Mouse (Mus musculus) bone marrow, adult 2 months (tissue): ENCODE data around the gene Etv1. TPM values are rescaled to one million over a fixed set of nuclear protein-coding genes. Genes with fewer than 3 reads are reported as not detected.

Experiments used
- H3K27ac ChIP-seq: fragments of 200-500 bp; 2 replicates; pipeline ENCODE4 v1.5.1; 2012; ENCODE audit warnings: low read depth, mild to moderate bottlenecking, control low read depth, inconsistent platforms, low read length; ENCODE audit not compliant: control insufficient read depth, poor library complexity, insufficient read depth
- H3K4me1 ChIP-seq: fragments of 200-500 bp; 2 replicates; pipeline ENCODE4 v1.6.1; 2011; ENCODE audit warnings: low read length; ENCODE audit not compliant: control insufficient read depth, insufficient read depth
- H3K4me3 ChIP-seq: fragments of 200-500 bp; replicated peaks from 2 replicates; pipeline ENCODE3; 2011; ENCODE audit warnings: mild to moderate bottlenecking, low read depth, low read length, control low read depth; ENCODE audit not compliant: control insufficient read depth
- CTCF ChIP-seq: fragments of 200-500 bp; IDR thresholded peaks from 2 replicates; pipeline ENCODE4 v1.5.1; 2011; ENCODE audit warnings: low read length, control low read depth; ENCODE audit not compliant: control insufficient read depth, insufficient read depth
- POLR2A ChIP-seq: fragments of 200-500 bp; IDR thresholded peaks from 2 replicates; pipeline ENCODE4 v1.6.1; 2011; ENCODE audit warnings: low read depth, mild to moderate bottlenecking, control low read depth, low read length, borderline replicate concordance; ENCODE audit not compliant: control insufficient read depth
- WGBS: fragments of 180-500 bp; shearing (Covaris S2); methylation state at CpG from one replicate; pipeline ENCODE4 v1.1.7; 2018; 5-methylcytosine and 5-hydroxymethylcytosine counted together
- polyA plus RNA-seq: library from polyadenylated mRNA; stranded (reverse); fragments of >200 nt; gene quantifications from 2 replicates; pipeline ENCODE4 v1.2.4, GENCODE M21; 2011; ENCODE audit warnings: low replicate concordance; ENCODE audit not compliant: missing spikeins, insufficient read depth, insufficient read length

Etv1 gene
- 2.3 and 2.5 TPM in 2 replicates for polyA plus RNA-seq

DNA sequence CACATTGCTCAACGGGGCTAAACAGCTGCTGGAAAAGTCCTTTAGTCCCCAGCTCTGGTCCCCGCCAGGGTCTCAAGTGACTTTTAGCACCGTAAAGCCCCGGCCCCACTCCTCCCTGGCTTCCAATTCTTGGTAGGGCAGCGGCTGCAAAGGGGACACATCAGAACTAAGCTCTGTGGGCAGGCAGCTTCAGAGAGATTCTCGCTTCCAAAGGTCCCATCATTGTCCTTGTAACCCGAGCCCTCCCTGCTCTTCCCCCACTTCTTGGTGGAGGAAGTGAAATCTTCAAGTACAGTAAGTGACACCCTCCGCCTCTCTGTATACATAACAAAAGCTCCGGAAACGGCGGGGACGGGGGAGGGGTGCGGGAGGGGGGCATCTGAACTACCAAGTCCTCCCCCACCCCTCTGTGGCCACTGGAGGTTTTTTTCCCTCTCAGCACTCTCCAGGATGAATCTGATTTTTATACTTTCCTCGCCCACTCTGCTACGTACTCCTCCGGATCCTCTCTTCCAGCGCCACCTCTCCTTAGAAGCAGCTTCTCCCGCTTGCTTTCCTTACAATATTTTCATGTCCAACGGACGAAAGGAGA, at the start of gene Etv1:
Gene Etv1 (plus strand): TSS at position 195 of the 592 bp plus-strand sequence.
- TF ChIP-seq POLR2A (no peak), CTCF (no peak)
- peak within 1 kb of the TSS; percentile 70 for H3K4me3 ChIP-seq
- H3K4me1 ChIP-seq: no peaks in the 10 kb centered on the region
- H3K27ac ChIP-seq: peak within 1 kb of the TSS; percentile 52
- WGBS: under 1% methylated on average over 20 of the region's 20 CpGs

DNA sequence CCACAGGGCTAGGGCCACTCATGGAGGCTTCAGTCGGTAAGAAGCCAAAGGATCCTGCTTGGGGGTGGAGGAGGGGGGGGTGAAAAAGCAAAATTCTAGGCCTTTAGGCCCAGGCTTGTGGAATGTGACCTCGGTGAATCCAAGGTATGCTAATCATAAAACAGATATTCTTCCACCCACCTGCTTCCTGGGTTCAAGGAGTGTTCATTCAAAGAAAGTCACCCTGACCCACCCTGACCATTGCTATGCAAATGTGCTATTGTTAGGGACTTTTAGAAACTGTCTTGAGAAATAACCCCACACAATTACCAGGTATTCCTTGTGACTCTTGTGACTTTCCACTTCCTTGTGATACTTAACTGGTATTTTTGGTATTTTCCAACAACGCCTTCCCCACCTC, 49.5 kb upstream of the Etv1 start:
- TF ChIP-seq CTCF (no peak), POLR2A (no peak)
- 71% methylated on average over 3 of the region's 3 CpGs for WGBS
- H3K4me1 ChIP-seq: no peaks in the 10 kb centered on the region
- no peak overlapping the region for H3K27ac ChIP-seq
- H3K4me3 ChIP-seq: no peak overlapping the region

DNA sequence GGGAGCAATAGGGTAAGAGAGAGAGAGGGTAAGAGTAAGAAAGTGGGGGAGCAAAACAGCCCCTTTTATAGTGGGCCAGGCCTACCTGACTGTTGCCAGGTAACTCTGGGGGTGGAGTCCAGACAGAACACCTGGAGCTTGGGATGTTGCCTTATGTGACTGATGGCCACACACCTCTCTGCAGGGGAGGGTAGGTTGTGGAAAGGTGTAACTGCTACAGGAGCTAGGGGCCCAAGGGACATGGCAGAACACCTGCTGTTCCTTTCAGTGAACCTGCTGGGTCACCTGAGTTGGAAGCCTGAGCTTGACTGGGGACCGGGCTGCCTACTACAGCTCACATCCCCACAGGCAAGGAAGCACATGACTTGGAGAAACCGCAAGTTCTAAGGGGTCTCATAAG, 48.4 kb upstream of the Etv1 start:
- 74% methylated on average over 2 of the region's 2 CpGs for WGBS
- H3K27ac ChIP-seq: no peak overlapping the region
- H3K4me3 ChIP-seq: no peak overlapping the region
- TF ChIP-seq POLR2A (no peak), CTCF (no peak)
- H3K4me1 ChIP-seq: no peaks in the 10 kb centered on the region

DNA sequence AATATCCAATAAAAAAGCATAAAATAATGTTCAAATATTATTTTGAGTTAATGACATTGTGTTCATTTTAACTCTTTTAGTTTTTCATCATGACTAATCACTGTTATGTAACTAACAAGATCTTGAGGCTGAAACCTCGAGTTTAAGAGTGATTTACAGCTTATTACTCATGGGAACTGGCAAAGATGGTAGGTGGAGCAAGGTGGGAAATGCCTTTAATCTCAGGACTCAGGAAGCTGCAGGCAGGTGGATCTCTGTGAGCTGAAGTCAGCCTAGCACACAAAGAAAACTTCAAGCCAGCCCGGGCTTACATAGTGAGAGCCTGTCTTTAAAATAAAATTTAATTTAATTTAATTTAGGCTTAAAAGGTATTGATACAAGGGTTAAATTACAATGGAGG, 19.9 kb upstream of the Etv1 start:
- Histone ChIP-seq H3K27ac (no peak overlapping the region), H3K4me1 (no peaks in the 10 kb centered on the region), H3K4me3 (no peak overlapping the region)
- no peak for TF ChIP-seq CTCF
- TF ChIP-seq POLR2A: no peak
- WGBS: 14% methylated on average over 2 of the region's 2 CpGs

DNA sequence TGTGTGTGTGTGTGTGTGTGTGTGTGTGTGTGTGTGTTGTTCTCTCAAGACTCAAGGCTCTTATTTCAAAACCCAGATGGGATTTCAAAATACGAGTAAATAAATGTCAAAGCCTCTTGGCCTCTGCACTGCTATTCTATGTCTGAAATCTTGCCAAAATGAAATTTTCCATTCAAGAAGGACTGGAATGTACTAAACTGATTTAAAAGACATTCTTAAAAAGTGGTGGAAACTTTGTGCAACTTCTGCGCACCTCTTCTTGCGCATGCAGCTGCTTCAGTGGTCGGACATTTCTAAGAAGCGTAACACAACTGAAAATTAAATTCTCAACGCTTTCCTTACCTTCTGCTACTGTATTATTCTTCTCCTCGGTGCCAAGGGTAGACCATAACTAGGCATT, 1.9 kb upstream of the Etv1 start:
- H3K4me3 ChIP-seq: no peak overlapping the region
- TF ChIP-seq POLR2A (no peak), CTCF (no peak)
- no peak overlapping the region for H3K27ac ChIP-seq
- no peaks in the 10 kb centered on the region for H3K4me1 ChIP-seq
- 81% methylated on average over 7 of the region's 7 CpGs for WGBS

DNA sequence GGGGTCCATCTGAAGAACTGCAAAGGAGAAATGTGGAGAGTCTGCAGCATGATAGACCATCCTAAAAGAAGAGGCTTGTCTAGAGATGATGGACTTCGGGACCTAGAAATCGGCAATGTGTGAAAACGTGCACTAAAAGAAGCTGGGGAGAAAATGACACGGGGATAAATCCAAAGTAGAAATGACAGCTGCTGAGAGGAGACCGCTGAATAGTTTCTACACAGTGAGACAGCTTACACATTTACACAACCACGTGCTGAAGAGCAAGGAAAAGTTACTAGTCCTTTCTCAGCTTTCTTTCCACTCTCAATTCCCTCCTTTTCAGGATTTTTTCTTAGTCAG, 1.3 kb upstream of the Etv1 start:
- Histone ChIP-seq H3K4me1 (no peaks in the 10 kb centered on the region), H3K4me3 (no peak overlapping the region), H3K27ac (no peak overlapping the region)
- WGBS: 6% methylated on average over 6 of the region's 6 CpGs
- TF ChIP-seq CTCF: no peak
- TF ChIP-seq POLR2A: no peak

DNA sequence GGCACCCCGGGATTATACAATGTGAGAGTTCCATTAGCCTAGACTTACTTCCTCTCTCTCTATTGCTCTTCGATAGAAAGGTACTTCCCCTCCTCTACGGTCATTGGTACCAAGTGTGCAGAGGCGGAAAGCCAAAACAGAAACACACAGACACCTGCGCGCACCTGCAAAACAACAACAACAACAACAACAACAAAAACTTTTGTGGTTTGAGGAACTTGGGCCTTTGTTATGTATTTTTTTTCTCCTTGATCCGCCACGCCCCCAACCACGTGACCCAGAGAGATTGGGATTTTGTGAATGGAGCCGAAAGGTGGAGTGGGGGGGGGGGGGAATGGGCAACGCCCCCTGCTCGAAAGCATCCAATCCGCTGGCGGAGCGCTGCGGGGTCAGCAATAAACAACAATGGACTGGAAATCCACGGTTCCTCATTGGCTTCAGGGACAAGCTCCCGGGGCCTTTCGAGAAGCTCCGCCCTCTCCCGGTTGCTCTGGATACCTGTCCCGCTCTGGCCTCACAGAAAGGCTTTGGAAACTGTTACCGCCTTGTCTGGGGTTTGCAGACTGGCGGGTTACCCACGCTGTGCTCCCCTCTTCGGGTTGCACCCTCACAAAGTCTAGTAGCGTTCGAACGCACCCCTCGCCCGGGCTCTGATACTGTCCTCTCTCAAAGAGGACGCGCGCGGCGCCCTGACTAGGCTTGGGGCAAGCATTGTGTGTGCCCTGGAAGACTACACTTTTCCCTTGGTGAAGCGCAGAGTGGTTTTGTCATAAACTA, 693 bp upstream of the Etv1 start:
- whole genome bisulfite sequencing: under 1% methylated on average over 37 of the region's 37 CpGs
- Histone ChIP-seq H3K27ac (peak overlapping the region; percentile 52), H3K4me1 (no peaks in the 10 kb centered on the region), H3K4me3 (peak overlapping the region; percentile 66)
- TF ChIP-seq POLR2A: no peak
- no peak for TF ChIP-seq CTCF

DNA sequence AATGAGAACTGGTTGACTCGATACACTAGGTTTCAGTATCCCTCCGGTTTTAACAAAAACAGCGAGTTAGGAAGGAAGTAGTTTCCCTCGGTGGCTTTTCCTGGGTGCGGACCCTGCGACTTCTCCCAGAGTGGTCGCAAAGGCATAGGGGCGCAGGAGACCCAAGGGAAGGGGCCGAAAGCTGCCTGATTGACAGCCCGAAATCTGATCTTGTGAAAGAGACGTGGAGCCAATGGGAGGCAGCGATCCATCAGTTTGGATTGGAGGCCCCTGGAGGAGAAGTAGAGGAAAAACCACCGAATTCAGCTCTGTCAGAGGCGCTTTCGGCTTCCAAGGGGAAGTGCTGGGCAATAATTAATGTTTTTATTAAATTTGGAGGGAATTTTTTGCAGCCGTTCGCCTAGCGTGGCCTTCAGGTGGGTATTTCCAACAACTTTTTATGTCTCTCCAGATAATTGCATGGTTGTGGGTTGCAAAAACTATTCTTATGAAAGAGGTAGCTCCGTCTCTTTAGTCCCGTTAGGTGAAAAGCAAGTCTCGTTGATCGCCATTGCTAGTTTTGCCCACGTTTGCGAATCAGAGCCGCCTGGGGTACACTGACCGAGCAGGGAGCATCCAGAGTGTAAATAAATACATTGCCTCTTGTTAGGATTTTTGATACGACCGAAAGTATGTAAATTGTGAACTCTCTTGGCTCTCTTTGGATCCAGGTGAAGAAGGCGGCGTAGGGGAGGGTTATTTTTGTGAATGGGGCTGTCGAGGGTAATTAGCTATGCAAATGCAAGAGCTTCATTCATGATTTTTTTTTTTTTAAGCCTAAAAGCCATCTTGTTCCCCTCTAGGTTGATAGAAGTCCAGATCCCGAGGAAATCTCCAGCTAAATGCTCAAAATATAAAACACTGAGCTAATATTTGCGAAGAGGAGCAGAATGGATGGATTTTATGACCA, 1.1 kb downstream of the Etv1 start:
- Histone ChIP-seq H3K4me3 (peak overlapping the region; percentile 70), H3K27ac (no peak overlapping the region), H3K4me1 (no peaks in the 10 kb centered on the region)
- TF ChIP-seq POLR2A (no peak), CTCF (no peak)
- under 1% methylated on average over 33 of the region's 33 CpGs for WGBS
